Mouse (Mus musculus) hindbrain, embryonic 11.5 days (tissue): ENCODE results near the gene Sik3. TPM values are rescaled to one million over a fixed set of nuclear protein-coding genes. Genes with fewer than 3 reads are reported as not detected.
"Not testable (repeated sequence)": the region's sequence is repeated elsewhere in the genome, so short reads cannot be mapped to it uniquely, and the experiment has no call there.

Experiments used
- ATAC-seq: fragments of 200-750 bp; cut with Nextera tagmentation; 2 replicates; pipeline ENCODE4 v1.8.0; 2017; ENCODE audit warnings: mild to moderate bottlenecking, moderate TSS enrichment, moderate library complexity; ENCODE audit not compliant: low FRiP score
- DNase-seq: peaks from one replicate; pipeline ENCODE4 v3.0.0-alpha.2; 2015; ENCODE audit warnings: low spot score
- H3K27ac ChIP-seq: fragments of 300-500 bp; sonication (generic); 2 replicates; pipeline ENCODE4 v1.5.1; 2014; ENCODE audit warnings: mild to moderate bottlenecking, low read depth, low read length
- H3K27me3 ChIP-seq: fragments of 300-500 bp; sonication (generic); 2 replicates; pipeline ENCODE4 v1.6.1; 2014; ENCODE audit warnings: mild to moderate bottlenecking, low read length, moderate library complexity, mixed read lengths; ENCODE audit not compliant: control insufficient read depth, insufficient read depth
- H3K36me3 ChIP-seq: fragments of 300-500 bp; sonication (generic); 2 replicates; pipeline ENCODE4 v1.6.1; 2014; ENCODE audit warnings: mild to moderate bottlenecking, low read length, moderate library complexity, mixed read lengths; ENCODE audit not compliant: control insufficient read depth, insufficient read depth
- H3K4me1 ChIP-seq: fragments of 300-500 bp; sonication (generic); replicated peaks from 2 replicates; pipeline ENCODE4 v1.6.1; 2014; ENCODE audit warnings: low read length, mixed read lengths; ENCODE audit not compliant: control insufficient read depth, insufficient read depth
- H3K4me2 ChIP-seq: fragments of 300-500 bp; sonication (generic); replicated peaks from 2 replicates; pipeline ENCODE4 v1.6.1; 2014; ENCODE audit warnings: mild to moderate bottlenecking, low read depth, low read length
- H3K4me3 ChIP-seq: fragments of 300-500 bp; sonication (generic); 2 replicates; pipeline ENCODE4 v1.5.1; 2014; ENCODE audit warnings: low read depth, low read length
- H3K9ac ChIP-seq: fragments of 300-500 bp; sonication (generic); 2 replicates; pipeline ENCODE4 v1.6.1; 2014; ENCODE audit warnings: low read depth, low read length
- H3K9me3 ChIP-seq: fragments of 300-500 bp; sonication (generic); 2 replicates; pipeline ENCODE4 v1.6.1; 2016; ENCODE audit warnings: low read length; ENCODE audit not compliant: control insufficient read depth
- WGBS: fragments of 180-500 bp; shearing (Covaris S2); extraction: QIAGEN DNeasy Blood & Tissue Kit; methylation state at CpG from one replicate; pipeline ENCODE4 v1.1.7; 2014; 5-methylcytosine and 5-hydroxymethylcytosine counted together
- polyA plus RNA-seq: library from polyadenylated mRNA; unstranded; fragments of >200 nt; fragmentation: Nextera tagmentation; extraction: Ambion mirVana; gene quantifications from 2 replicates; pipeline ENCODE4 v1.2.1, GENCODE M21; 2014

Sik3 gene
- polyA plus RNA-seq, 1 experiment from 2014 or later, result 10.1 TPM

DNA sequence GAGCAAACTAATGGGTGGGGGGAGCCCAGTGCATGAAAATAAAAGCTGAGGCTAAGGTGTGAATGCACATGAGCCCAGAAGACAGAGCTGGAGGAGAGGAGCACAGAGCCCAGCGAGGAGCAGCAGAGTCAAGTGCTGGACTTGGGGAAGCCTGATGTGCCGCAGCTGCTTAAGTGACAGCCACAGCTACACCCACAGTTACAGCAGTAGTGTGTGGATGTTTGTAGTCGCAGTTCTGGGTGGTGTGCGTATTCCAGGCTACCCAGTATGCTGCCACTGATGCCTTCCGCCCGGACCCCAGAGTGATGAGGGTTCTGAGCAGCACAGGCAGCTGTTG is 139.1 kb downstream of the Sik3 start:
- DNase-seq (no peak), ATAC-seq (no peak)
- 0 out of 2 replicates have a peak, but pooled peaks cover 1% of the 10 kb centered on the region for H3K4me1 ChIP-seq
- no peaks in the 10 kb centered on the region for H3K27me3 ChIP-seq
- no peaks in the 10 kb centered on the region for H3K9me3 ChIP-seq
- no peak overlapping the region for H3K9ac ChIP-seq
- 91% methylated on average over 6 of the region's 6 CpGs for WGBS
- H3K4me2 ChIP-seq, result no peak overlapping the region
- H3K27ac ChIP-seq, result no peak overlapping the region
- H3K4me3 ChIP-seq, result no peak overlapping the region
- H3K36me3 ChIP-seq, result no peaks in the 10 kb centered on the region

DNA sequence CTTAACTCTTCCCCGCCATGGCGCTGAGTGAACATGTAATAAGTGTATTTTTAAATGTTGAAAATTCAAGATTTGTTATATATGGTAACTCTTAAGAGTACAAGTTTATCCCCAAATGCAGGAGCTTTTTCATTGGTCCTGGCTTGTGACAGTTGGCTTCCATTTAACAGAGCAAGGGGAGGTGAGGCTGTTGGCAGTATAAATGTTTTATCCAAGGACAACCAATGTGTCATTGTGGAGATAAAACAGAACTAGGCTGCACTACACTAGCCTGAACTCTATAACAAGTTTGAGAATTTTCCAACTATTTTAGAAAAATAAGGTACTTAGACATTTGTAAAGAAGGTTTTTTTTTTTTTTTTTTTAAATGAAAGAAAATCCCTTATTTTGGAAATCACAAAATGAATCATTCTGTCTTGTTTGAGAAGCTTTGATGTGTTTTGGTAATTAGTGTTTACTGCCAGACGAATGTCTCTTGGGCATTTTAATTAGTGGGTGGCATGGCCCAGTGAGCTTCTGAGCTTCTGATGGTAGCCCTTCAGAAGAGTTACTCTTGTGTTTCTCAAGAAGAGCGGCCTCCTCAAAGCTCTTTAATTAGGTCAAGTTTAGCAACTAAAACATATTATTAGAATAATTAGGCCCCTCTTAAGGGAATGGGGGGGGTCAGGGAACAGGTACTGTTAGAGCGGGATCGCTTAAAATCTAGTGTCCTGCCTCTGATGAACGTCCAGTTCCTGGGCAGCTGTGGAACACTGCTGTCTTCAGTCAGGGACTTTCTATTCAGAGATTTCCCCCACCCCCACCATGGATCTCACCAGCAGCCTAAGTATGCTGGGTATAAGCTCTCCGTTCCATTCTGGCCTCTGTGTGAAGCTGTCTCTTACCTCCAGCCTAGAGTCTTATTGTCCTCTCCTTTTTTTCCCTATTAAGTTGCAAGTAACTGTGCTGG is 139.7 kb downstream of the Sik3 start:
- no peak overlapping the region for H3K9ac ChIP-seq
- H3K4me2 ChIP-seq, result no peak overlapping the region
- no peaks in the 10 kb centered on the region for H3K27me3 ChIP-seq
- H3K36me3 ChIP-seq, result no peaks in the 10 kb centered on the region
- no peaks in the 10 kb centered on the region for H3K9me3 ChIP-seq
- ATAC-seq (no peak), DNase-seq (no peak)
- no peak overlapping the region for H3K27ac ChIP-seq
- WGBS, result 82% methylated on average over 8 of the region's 8 CpGs
- H3K4me3 ChIP-seq, result no peak overlapping the region
- 0 out of 2 replicates have a peak, but pooled peaks cover 2% of the 10 kb centered on the region for H3K4me1 ChIP-seq

DNA sequence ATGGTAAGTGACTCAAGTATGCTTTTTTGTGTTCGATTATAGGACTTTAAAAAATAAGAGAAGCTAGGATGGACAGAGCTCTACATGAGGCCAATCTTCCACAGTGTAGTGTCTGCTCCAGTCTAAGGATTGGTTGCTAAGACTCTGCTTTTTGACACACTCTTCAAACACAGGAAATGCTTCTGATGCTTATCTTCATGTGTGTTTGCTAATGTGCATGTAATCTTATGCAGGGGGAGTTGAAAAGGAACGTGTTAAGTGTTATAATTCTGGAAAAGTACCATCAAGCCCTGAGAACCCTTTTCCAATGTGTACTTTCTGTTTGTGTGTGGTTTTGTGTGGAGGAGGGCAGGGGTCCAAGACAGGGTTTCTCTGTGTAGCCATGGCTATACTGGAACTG is 141.8 kb downstream of the Sik3 start:
- Histone ChIP-seq H3K36me3 (no peaks in the 10 kb centered on the region), H3K4me1 (0 out of 2 replicates have a peak, but pooled peaks cover 2% of the 10 kb centered on the region), H3K27me3 (no peaks in the 10 kb centered on the region), H3K4me3 (no peak overlapping the region), H3K27ac (no peak overlapping the region), H3K9me3 (no peaks in the 10 kb centered on the region), H3K4me2 (no peak overlapping the region), H3K9ac (no peak overlapping the region)
- DNase-seq (no peak), ATAC-seq (no peak)
- WGBS, result 84% methylated on average over 2 of the region's 2 CpGs

DNA sequence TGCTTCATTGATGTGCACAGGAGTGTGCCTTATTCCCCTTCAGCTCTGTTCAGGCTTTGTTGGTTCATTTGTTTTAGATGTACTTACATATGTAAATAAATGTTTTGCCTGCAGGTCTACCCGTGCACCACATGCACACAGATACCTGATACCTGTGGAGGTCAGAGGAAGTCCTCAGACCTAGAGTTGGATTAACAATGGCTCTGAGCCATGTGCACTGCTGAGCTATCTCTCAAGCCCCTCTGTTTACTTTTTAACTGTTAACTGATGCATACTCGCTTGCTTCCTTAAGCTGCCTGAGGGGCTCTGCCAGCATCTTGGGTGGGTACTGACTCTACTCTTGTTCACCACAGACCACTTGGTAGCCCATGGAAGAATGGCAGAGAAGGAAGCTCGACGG is 142.4 kb downstream of the Sik3 start:
- H3K27ac ChIP-seq, result no peak overlapping the region
- DNase-seq, result no peak
- H3K4me3 ChIP-seq, result no peak overlapping the region
- no peaks in the 10 kb centered on the region for H3K27me3 ChIP-seq
- 85% methylated on average over 4 of the region's 4 CpGs for WGBS
- 0 out of 2 replicates have a peak, but pooled peaks cover 2% of the 10 kb centered on the region for H3K4me1 ChIP-seq
- no peaks in the 10 kb centered on the region for H3K9me3 ChIP-seq
- ATAC-seq, result no peak
- H3K9ac ChIP-seq, result no peak overlapping the region
- no peaks in the 10 kb centered on the region for H3K36me3 ChIP-seq
- no peak overlapping the region for H3K4me2 ChIP-seq

DNA sequence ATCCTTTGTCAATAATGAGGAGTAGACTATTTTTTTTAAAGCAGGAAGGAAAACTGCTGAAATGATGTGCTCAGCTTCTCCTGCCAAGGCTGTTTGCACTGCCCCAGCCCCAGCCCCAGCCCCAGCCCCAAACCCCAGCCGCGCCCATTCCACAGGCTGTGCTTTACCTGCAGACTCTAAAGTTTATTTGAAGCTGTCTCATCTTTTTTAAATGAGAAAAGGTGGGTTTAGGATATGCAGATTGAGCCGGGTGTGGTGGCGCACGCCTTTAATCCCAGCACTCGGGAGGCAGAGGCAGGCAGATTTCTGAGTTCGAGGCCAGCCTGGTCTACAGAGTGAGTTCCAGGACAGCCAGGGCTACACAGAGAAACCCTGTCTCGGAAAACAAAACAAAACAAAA is 143.2 kb downstream of the Sik3 start:
- not testable (repeated sequence) for ATAC-seq

DNA sequence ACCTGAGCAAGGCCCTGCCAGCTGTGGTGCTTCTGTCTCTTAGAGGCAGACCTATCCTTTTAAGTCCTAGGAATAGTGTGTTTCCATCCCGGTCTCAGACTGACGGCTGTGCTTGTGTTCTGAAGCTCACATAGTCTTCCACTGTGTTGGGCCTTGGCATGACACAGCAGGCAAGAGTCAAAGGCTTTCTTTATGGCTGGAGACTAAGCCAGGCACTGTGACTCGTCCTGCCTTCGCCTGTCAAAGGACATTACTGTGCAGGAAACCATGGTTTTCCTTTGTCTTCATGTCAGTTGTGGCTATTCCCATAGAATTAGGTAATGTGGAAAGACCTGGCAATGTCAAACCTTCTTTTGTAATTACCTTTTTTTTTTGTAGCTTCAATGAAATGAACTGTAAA is 144.1 kb downstream of the Sik3 start:
- Histone ChIP-seq H3K4me2 (no peak overlapping the region), H3K4me3 (no peak overlapping the region), H3K9ac (no peak overlapping the region), H3K27me3 (no peaks in the 10 kb centered on the region), H3K4me1 (0 out of 2 replicates have a peak, but pooled peaks cover 2% of the 10 kb centered on the region), H3K9me3 (no peaks in the 10 kb centered on the region), H3K36me3 (no peaks in the 10 kb centered on the region), H3K27ac (no peak overlapping the region)
- ATAC-seq (no peak), DNase-seq (no peak)
- 61% methylated on average over 4 of the region's 4 CpGs for WGBS

More for the DNA sequence above, 143.2 kb downstream of the Sik3 start:
- H3K9me3 ChIP-seq, H3K36me3 ChIP-seq, DNase-seq, H3K27ac ChIP-seq, H3K4me3 ChIP-seq, H3K4me1 ChIP-seq, H3K9ac ChIP-seq, H3K4me2 ChIP-seq, H3K27me3 ChIP-seq: not testable (repeated sequence)
- WGBS, result 97% methylated on average over 7 of the region's 8 CpGs

DNA sequence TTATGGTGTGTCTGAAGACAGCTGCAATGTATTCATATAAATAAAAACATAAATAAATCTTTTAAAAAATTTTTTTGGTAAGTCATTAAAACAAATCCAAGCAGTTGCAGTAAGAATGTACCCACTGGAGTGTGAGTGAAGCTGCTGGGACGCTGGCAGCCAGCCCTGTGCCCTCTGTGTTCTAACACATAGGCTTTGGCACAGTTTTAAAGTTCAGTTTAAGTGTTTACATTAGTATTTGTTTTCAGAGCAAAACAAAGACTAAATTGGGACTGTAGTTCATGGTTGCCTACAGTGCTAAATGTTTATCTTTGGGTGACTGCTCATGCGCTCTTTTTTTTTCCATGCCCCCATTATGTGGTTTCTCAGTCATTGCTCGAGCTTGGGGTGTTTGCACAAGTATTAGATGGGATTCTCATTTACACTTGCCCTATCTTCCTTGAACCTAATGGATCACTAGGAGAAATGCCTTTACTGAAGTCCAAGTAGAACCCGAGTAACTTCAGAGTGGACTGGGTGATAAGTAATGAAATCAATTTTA is 145.7 kb downstream of the Sik3 start:
- Histone ChIP-seq H3K9ac (no peak overlapping the region), H3K4me2 (no peak overlapping the region), H3K4me3 (no peak overlapping the region), H3K36me3 (no peaks in the 10 kb centered on the region), H3K27me3 (no peaks in the 10 kb centered on the region), H3K9me3 (no peaks in the 10 kb centered on the region), H3K4me1 (0 out of 2 replicates have a peak, but pooled peaks cover 2% of the 10 kb centered on the region), H3K27ac (no peak overlapping the region)
- ATAC-seq, result no peak
- WGBS, result 91% methylated on average over 4 of the region's 4 CpGs
- DNase-seq, result no peak

DNA sequence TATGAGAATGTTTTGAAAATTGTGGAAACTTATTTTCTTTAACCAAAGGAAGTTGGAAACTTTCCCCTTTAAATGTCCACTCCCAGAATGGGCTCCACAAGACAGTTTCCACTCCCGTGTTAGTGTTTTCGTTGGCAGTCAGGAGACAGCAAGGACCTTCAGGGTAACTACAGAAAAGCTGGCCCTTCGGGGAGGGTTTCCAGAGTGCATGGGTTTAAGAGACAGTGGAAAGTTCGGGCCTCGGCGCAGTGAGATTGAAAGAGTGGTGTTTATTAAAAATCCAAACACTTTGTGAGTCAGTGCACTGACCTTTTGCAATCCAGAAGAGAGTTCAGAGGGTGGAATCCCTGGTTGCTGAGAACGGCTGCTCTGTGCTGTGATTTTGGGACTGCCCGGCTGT is 150.8 kb downstream of the Sik3 start:
- ATAC-seq (no peak), DNase-seq (no peak)
- 84% methylated on average over 8 of the region's 8 CpGs for WGBS
- no peaks in the 10 kb centered on the region for H3K36me3 ChIP-seq
- no peak overlapping the region for H3K4me3 ChIP-seq
- H3K4me1 ChIP-seq, result no peaks in the 10 kb centered on the region
- no peaks in the 10 kb centered on the region for H3K9me3 ChIP-seq
- no peak overlapping the region for H3K27ac ChIP-seq
- H3K9ac ChIP-seq, result no peak overlapping the region
- no peak overlapping the region for H3K4me2 ChIP-seq
- no peaks in the 10 kb centered on the region for H3K27me3 ChIP-seq

DNA sequence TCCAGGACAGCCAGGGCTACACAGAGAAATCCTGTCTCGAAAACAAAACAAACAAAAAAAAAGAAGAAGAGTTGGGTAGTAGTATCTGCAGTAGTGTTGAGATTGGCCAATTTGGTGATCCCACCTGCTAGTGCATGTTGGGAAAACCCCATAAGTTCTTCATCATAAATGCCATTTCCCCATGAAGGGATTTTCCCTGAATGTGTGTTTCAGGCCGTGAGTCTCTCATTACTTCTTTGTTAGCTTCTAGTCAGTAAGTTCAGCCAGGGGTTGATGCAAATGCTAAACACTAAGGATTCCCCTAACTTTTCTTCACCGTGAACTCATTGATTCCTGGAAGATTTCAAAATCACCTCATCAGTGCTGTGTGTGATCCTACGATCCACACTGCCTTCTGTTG is 156.2 kb downstream of the Sik3 start:
- no peak overlapping the region for H3K4me3 ChIP-seq
- H3K27me3 ChIP-seq, result no peaks in the 10 kb centered on the region
- H3K4me1 ChIP-seq, result no peaks in the 10 kb centered on the region
- ATAC-seq (no peak), DNase-seq (no peak)
- H3K27ac ChIP-seq, result no peak overlapping the region
- no peak overlapping the region for H3K9ac ChIP-seq
- WGBS, result 92% methylated on average over 4 of the region's 4 CpGs
- H3K9me3 ChIP-seq, result no peaks in the 10 kb centered on the region
- no peaks in the 10 kb centered on the region for H3K36me3 ChIP-seq
- H3K4me2 ChIP-seq, result no peak overlapping the region
